Mouse (Mus musculus) brain, adult 2 months (tissue): ENCODE measurements at regions not wholly inside any gene's neighbourhood (a gene's known extent, or its start where the extent isn't known, plus 50 kb on each side); places are given as distances from the start of the nearest gene placed in this dataset.

ENCODE experiments used
- DNase-seq: peaks from one replicate; pipeline ENCODE4 v3.0.0; 2011; ENCODE audit warnings: low read depth, low spot score

GRCm38 (mm10) chr11:84701319-84702175, 117.8 kb downstream of the Mrm1 start:
- DNase-seq: no peak

DNA sequence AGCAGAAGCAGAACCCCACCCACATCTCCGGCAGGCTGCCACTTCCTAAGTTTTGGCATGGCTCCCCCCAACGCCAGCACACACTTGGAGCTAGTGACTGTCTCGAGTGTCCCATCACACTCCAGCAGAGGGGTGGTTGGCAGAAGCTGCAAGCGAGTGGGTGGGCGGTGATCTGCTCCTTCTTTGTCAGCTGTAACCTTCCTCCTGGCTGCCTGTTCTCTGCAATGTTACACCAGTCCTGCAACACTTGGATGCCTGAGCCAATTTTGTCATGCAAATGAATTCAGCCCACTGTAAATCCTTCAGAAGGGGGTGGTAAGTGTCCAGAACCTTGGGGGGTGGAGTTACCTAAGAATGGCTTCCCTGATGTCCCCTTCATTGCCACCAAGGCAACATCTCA, 121.8 kb downstream of the Mrm1 start:
- DNase-seq: peak; percentile 92

DNA sequence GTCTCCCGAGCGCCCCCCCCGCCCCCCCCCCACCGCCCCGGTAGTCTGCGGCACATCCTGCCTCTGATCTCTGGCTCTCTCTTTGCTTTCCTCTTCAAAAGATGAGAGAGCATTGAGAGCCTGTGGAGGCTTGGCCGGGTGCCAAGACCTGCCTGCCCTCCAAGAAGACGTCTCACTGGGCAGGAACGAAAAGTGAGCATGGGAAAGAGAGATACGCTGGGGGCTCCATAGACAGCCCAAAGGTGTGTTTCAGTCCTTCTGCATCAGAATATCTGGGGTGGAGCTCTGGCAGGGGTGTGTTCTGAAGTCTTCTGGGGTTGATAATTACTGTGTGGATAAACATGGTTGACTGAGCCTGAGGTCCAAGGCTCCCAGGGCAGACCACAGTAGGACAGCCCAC, 126.7 kb downstream of the Mrm1 start:
- DNase-seq: no peak

GRCm38 (mm10) chr11:84691410-84692148, 127.7 kb downstream of the Mrm1 start:
- no peak for DNase-seq

DNA sequence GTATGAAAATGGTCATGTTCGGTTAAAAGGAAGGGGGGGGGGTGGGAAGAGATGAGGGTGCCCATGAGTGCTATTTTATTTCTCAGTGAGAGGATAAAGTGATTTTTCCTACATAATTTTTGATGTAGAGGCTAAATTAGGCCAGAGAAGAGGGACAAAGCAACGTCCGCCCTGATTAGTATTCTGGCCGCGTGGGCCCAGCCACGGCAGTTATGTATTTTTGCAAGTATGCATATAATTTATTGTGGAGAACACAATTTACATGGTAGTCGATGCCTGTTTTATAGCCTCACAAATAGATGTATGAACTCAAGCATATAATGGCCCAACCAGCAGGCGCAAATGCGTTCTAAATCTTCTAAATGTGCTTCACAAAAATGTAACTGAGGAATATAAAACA, 132.8 kb downstream of the Mrm1 start:
- DNase-seq: no peak

DNA sequence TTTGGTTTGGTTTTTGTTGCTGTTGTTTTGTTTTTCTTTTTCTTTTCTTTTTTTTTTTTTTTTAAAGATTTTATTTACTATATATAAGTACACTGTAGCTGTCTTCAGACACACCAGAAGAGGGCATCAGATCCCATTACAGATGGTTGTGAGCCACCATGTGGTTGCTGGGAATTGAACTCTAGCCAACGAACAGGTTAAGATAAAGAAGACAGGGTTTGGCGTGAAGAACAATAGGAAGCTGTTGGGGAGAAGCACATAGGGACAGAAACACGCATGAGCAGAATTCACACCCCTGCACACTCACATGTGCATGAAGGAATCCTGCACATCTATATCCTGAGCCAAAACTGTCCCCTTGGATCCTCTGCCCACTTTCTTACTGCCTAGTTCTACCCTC, 135.0 kb downstream of the Mrm1 start:
- DNase-seq: no peak

DNA sequence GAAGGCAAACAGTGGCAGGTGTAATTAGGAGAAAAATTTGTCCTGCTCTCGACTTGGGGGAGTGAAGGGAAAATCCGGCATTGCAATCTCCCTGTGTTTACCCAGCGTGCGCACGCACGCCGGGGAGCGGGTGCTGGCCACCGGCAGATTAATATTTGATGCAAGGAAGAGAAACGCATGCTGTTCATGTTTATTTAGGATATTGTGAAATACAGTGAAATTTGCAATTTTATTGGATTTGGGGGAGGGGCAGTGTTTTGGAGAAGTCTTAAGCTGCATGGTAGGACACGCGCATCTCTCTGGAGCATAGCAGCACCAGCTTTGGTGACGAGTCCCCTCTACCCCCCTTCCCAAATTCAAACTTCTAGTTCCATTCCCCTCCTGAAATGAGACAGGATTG, 136.4 kb downstream of the Mrm1 start:
- no peak for DNase-seq

- no peak for DNase-seq
Observed at GRCm38 (mm10) chr11:84676377-84677078, 142.8 kb downstream of the Mrm1 start.

DNA sequence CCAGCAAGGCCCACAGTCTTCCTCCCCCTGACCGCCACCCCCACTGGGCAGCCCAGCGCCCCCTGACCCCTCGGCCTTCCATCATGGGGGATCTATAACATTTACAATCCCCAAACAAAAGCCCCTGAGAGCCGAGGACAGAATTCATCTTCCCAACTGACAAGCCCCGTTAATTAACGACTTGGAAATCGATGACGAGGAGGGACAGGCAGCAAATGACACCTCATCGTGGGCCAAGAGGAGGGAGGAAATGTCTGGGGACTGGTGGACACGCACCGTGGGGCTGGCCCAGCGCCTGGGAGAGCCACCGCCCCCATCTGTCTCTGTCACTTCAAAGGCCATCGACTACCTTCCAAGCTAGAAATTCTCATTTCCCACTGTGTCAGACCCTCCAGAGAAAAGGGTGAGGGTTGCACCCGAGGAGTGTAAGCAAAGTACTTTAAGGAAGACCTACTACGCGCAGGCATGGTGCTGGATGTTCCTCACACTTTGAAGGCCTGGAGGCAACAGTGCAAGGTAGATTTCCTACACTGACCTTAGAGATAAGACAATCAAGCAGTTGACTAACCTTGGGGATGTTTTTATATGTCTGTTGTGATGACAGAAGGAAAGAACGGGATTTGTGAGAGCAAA, 146.4 kb downstream of the Mrm1 start:
- DNase-seq: no peak

- DNase-seq: no peak
Observed at GRCm38 (mm10) chr11:84671585-84671984, 146.2 kb upstream of the Lhx1 start.

DNA sequence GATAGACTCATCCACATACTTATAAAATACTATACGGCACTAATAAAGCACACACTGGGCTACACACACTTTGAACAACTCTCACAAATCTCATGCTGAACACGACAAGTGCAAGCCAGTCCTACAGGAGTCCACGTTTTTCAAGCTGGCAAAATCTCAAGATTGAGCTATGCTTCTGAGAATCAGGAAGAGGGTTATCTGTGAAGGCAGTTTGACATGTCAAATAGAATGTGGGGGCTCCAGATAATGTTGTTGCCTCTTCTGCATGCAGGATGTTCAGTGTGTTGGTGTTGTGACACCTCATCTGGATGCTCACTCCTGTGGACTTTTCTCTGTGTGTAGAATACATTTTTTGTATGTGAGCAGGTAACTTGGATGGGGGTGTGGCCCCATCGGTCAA, 142.4 kb upstream of the Lhx1 start:
- no peak for DNase-seq

GRCm38 (mm10) chr11:84664258-84664657, 138.9 kb upstream of the Lhx1 start:
- no peak for DNase-seq

DNA sequence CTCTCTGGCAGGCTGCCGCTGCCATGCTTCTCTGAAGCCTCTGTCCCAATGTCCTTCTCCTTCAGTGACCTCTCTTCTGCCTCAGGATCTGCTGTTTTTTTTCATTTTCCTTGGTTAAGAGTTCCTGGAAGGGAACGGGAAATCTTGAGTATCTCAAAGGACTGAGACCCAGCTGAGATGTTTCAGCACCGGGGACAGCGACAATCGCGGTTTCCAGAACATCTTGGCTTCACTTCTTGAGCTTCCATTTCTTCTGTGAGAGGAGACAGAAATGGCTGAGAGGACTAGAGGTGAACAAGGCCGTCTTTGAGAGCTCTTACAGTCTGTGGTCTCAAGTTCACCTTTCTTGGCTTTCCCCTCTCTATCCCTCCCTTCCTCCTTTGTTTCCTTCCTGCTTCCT, 136.6 kb upstream of the Lhx1 start:
- DNase-seq: peak; percentile 4

GRCm38 (mm10) chr11:84660877-84661276, 135.5 kb upstream of the Lhx1 start:
- no peak for DNase-seq

- DNase-seq: no peak
Observed at GRCm38 (mm10) chr11:84659370-84659937, 134.1 kb upstream of the Lhx1 start.

DNA sequence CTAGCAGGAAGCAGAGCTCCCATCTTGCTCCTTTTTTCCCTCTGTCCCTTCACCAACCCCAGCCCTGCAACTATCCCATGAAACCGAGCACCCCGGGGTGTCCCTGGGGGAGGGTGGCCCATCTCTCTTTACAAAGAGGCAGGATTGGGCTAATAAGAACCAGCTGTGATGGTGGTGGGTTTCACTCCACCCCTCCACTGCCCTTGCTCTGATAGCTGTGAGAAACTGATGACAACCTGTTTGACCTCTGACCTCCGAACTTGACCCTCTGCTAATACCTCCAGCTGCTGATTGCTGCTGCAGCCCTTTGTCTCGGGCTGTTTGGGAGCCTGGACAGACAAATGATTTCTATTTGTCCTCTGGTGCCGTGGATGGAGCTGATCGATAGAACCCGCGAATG, 128.1 kb upstream of the Lhx1 start:
- no peak for DNase-seq

DNA sequence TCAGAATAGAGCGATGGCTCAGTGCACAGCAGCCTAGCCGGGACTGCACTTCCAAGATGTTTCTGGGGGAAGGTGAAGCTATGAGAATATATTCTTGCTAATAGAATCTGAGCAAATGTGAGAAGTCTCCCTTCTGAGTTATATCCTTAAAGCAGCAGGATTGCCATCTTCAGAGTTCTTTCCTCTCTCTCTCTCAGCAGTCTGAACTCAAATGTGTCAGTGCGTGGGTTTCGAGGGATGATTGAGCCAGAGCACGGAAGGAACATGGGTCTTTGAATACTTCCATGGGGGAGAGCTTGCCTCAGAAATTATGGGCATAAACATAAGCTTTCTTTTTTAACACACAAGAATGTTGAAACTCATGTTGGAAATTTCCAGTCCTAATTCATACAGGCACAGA, 123.6 kb upstream of the Lhx1 start:
- peak; percentile 60 for DNase-seq

GRCm38 (mm10) chr11:84647104-84647503, 121.8 kb upstream of the Lhx1 start:
- DNase-seq: no peak

DNA sequence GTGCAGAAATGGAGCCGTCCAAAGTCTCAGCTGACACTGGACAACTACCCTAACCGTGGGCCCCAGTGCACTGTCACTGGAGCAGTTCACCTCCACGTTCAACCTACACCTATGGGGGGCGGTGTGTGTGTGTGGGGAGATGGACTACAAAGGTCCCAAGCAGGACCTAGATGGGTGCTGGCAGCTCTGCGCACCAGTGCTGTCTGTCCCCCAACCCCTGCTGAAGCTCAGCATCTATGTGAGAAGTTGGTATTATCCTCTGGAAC, 117.7 kb upstream of the Lhx1 start:
- DNase-seq: no peak

DNA sequence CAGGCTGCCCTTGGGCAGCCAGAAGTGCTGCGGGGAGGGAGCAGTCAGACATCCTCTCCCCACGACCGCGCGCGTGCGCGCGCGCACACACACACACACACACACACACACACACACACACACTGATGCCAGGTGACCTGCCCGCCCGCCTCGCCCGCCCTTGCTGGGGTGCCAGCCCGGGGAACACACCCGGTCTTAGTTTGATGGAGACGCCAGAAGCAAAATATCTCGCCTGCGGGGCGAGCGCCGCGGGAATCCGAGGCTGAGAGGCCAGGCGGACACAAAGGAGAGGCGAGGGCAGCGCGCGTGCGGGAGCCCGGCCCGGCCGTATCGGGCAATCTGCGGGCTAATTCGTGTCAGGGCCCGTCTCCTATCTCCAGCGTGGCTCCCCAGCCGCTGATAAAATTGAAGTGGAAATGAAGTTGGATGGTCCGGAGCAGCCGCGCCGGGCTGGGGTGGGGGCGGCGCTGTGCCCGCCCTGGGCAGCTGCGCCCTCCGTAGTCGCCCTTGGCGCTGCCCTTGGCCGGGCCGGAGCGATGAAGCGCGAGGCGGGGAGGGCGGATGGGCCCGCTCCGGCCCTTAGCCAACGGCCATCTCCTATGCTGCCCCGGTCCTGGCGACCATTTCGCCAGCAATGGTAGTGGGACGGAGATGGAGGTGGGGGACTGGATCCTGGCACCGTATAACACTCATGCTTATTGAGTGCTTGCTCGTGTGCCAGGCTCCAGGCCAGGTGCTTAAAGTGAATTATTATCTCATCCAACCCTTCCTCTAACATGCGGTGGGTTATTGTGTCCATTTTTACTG, 117.2 kb upstream of the Lhx1 start:
- peak; percentile 66 for DNase-seq

DNA sequence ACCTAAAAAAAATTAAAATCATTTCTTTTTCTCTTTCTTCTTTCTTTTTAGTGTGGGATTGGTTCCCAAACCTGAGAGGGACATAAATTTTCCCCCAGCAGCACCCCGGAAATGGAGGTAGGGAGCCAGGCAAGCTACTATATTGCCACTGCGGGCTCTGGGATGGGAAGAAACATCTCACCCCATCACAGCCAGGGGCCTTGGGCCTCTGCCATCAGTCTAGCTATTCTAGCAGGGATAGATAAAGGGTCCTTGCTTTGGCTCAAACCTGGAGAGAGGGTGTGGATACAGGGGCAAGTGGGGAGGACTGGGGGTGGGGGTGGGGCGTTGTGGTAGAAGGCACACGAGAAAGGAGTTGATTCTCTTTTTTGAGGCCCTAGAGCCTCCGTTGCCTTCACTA, 116.3 kb upstream of the Lhx1 start:
- DNase-seq: no peak
